Mouse (Mus musculus) MEL (cell line): Measurements from ENCODE around the gene Tuba3a. TPM values are rescaled to one million over a fixed set of nuclear protein-coding genes. Genes with fewer than 3 reads are reported as not detected.

Experiments
- DNase-seq: peaks from one replicate; pipeline ENCODE4 v3.0.0; 2011; ENCODE audit warnings: low read depth, low spot score
- H3K27ac ChIP-seq: 2 replicates; pipeline ENCODE4 v1.5.1; 2012; ENCODE audit warnings: low read depth, mild to moderate bottlenecking, control low read depth, low read length, moderate library complexity; ENCODE audit not compliant: control insufficient read depth
- H3K27me3 ChIP-seq, 2 experiments: fragments of 150-350 bp in 1 of 2; sonication (generic) in 1 of 2; 2 replicates each; pipeline ENCODE4 v1.6.1; 2012; ENCODE audit warnings: low read length in 2 of 2, mild to moderate bottlenecking in 2 of 2, improper control_type of control experiment in 1 of 2, moderate library complexity in 1 of 2; ENCODE audit not compliant: insufficient read depth in 2 of 2, control insufficient read depth in 1 of 2
- H3K36me3 ChIP-seq, 2 experiments: 2 replicates each; pipeline ENCODE4 v1.6.1; 2012 to 2014; ENCODE audit warnings: low read length in 2 of 2, improper control_type of control experiment in 1 of 2, inconsistent platforms in 1 of 2, mild to moderate bottlenecking in 1 of 2; ENCODE audit not compliant: insufficient read depth in 2 of 2, control insufficient read depth in 1 of 2
- H3K4me1 ChIP-seq, 2 experiments: fragments of 150-350 bp in 1 of 2; sonication (generic) in 1 of 2; 2 replicates each; pipeline ENCODE4 v1.6.1; 2012; ENCODE audit warnings: low read length in 2 of 2, improper control_type of control experiment in 1 of 2, mild to moderate bottlenecking in 1 of 2; ENCODE audit not compliant: insufficient read depth in 2 of 2, control insufficient read depth in 1 of 2
- H3K4me3 ChIP-seq, 2 experiments: fragments of 150-350 bp in 1 of 2; sonication (generic) in 1 of 2; 2 replicates each; pipeline ENCODE4 v1.5.1; 2012; ENCODE audit warnings: low read depth in 2 of 2, low read length in 2 of 2, mild to moderate bottlenecking in 2 of 2, moderate library complexity in 2 of 2, control low read depth in 1 of 2, improper control_type of control experiment in 1 of 2; ENCODE audit not compliant: control insufficient read depth in 1 of 2, insufficient read depth in 1 of 2
- H3K79me2 ChIP-seq: 2 replicates; pipeline ENCODE4 v1.6.1; 2012; ENCODE audit warnings: mild to moderate bottlenecking, low read length, moderate library complexity; ENCODE audit not compliant: control insufficient read depth, poor library complexity, insufficient read depth
- H3K9ac ChIP-seq: 2 replicates; pipeline ENCODE4 v1.6.1; 2012; ENCODE audit warnings: low read depth, mild to moderate bottlenecking, control low read depth, low read length, moderate library complexity; ENCODE audit not compliant: control insufficient read depth, poor library complexity, severe bottlenecking
- H3K9me3 ChIP-seq: fragments of 150-350 bp; sonication (generic); replicated peaks from 2 replicates; pipeline ENCODE4 v1.6.1; 2012; ENCODE audit warnings: mild to moderate bottlenecking, low read length, improper control_type of control experiment, moderate library complexity; ENCODE audit not compliant: insufficient read depth
- BHLHE40 ChIP-seq: IDR thresholded peaks from 2 replicates; pipeline ENCODE4 v1.6.1; 2012; ENCODE audit warnings: low read depth, mild to moderate bottlenecking, inconsistent platforms, low read length, improper control_type of control experiment, borderline replicate concordance
- CHD1 ChIP-seq: IDR thresholded peaks from 2 replicates; pipeline ENCODE4 v1.6.1; 2012; ENCODE audit warnings: low read depth, mild to moderate bottlenecking, inconsistent platforms, low read length, improper control_type of control experiment
- CTCF ChIP-seq, 3 experiments: IDR thresholded peaks in 2 of 3; conservative IDR thresholded peaks in 1 of 3; 2 replicates each; pipeline ENCODE4 v1.5.1; 2011 to 2012; ENCODE audit warnings: low read length in 3 of 3, low read depth in 2 of 3, mild to moderate bottlenecking in 2 of 3, improper control_type of control experiment in 1 of 3, inconsistent platforms in 1 of 3, mixed read lengths in 1 of 3, moderate library complexity in 1 of 3; ENCODE audit not compliant: control insufficient read depth in 1 of 3, insufficient read depth in 1 of 3, poor library complexity in 1 of 3, severe bottlenecking in 1 of 3
- ELF1 ChIP-seq: IDR thresholded peaks from 2 replicates; pipeline ENCODE4 v1.6.1; 2014; ENCODE audit warnings: low read depth, mild to moderate bottlenecking, inconsistent platforms, low read length, improper control_type of control experiment, moderate library complexity
- EP300 ChIP-seq, 2 experiments: IDR thresholded peaks; 2 replicates each; pipeline ENCODE4 v1.6.1; 2011; ENCODE audit warnings: improper control_type of control experiment in 2 of 2, low read length in 2 of 2, low read depth in 1 of 2, mild to moderate bottlenecking in 1 of 2
- ETS1 ChIP-seq: IDR thresholded peaks from 2 replicates; pipeline ENCODE4 v1.6.1; 2012; ENCODE audit warnings: low read depth, mild to moderate bottlenecking, inconsistent platforms, low read length, improper control_type of control experiment, moderate library complexity
- HCFC1 ChIP-seq: IDR thresholded peaks from 2 replicates; pipeline ENCODE4 v1.6.1; 2012; ENCODE audit warnings: low read depth, mild to moderate bottlenecking, inconsistent platforms, low read length, improper control_type of control experiment, moderate library complexity
- KAT2A ChIP-seq: conservative IDR thresholded peaks from 2 replicates; pipeline ENCODE4 v1.6.1; 2012; ENCODE audit warnings: low read depth, low read length, improper control_type of control experiment, inconsistent platforms
- MAX ChIP-seq: IDR thresholded peaks from 2 replicates; pipeline ENCODE4 v1.6.1; 2011; ENCODE audit warnings: low read length, improper control_type of control experiment
- MAZ ChIP-seq: IDR thresholded peaks from 2 replicates; pipeline ENCODE4 v1.6.1; 2012; ENCODE audit warnings: low read depth, mild to moderate bottlenecking, inconsistent platforms, low read length, improper control_type of control experiment
- MXI1 ChIP-seq: IDR thresholded peaks from 2 replicates; pipeline ENCODE4 v1.6.1; 2011; ENCODE audit warnings: mild to moderate bottlenecking, low read depth, low read length, improper control_type of control experiment
- MYC ChIP-seq: IDR thresholded peaks from 2 replicates; pipeline ENCODE4 v1.6.1; 2011; ENCODE audit warnings: low read depth, mild to moderate bottlenecking, low read length, improper control_type of control experiment, moderate library complexity
- NRF1 ChIP-seq: IDR thresholded peaks from 2 replicates; pipeline ENCODE4 v1.6.1; 2014; ENCODE audit warnings: low read depth, mild to moderate bottlenecking, inconsistent platforms, low read length, improper control_type of control experiment, moderate library complexity; ENCODE audit not compliant: poor library complexity, insufficient read depth, severe bottlenecking
- POLR2A ChIP-seq, 2 experiments: IDR thresholded peaks; 2 replicates each; pipeline ENCODE4 v1.6.1; 2011 to 2012; ENCODE audit warnings: low read length in 2 of 2, mild to moderate bottlenecking in 2 of 2, control low read depth in 1 of 2, improper control_type of control experiment in 1 of 2, low read depth in 1 of 2, moderate library complexity in 1 of 2; ENCODE audit not compliant: control insufficient read depth in 1 of 2, insufficient read depth in 1 of 2, poor library complexity in 1 of 2
- POLR2AphosphoS2 ChIP-seq: IDR thresholded peaks from 2 replicates; pipeline ENCODE4 v1.6.1; 2011; ENCODE audit warnings: low read length, improper control_type of control experiment
- RAD21 ChIP-seq: IDR thresholded peaks from 2 replicates; pipeline ENCODE4 v1.6.1; 2011; ENCODE audit warnings: mild to moderate bottlenecking, low read depth, low read length, improper control_type of control experiment
- RCOR1 ChIP-seq: IDR thresholded peaks from 2 replicates; pipeline ENCODE4 v1.6.1; 2012; ENCODE audit warnings: low read depth, mild to moderate bottlenecking, inconsistent platforms, low read length, improper control_type of control experiment
- SIN3A ChIP-seq: IDR thresholded peaks from 2 replicates; pipeline ENCODE4 v1.6.1; 2012; ENCODE audit warnings: low read length, improper control_type of control experiment, inconsistent platforms
- SMC3 ChIP-seq: IDR thresholded peaks from 2 replicates; pipeline ENCODE4 v1.6.1; 2011; ENCODE audit warnings: low read depth, low read length, improper control_type of control experiment
- TBP ChIP-seq: IDR thresholded peaks from 2 replicates; pipeline ENCODE4 v1.8.0; 2011; ENCODE audit warnings: low read depth, low read length, improper control_type of control experiment
- TCF12 ChIP-seq: IDR thresholded peaks from 2 replicates; pipeline ENCODE4 v1.6.1; 2014; ENCODE audit warnings: low read depth, mild to moderate bottlenecking, inconsistent platforms, low read length, improper control_type of control experiment, moderate library complexity
- UBTF ChIP-seq: IDR thresholded peaks from 2 replicates; pipeline ENCODE4 v1.6.1; 2012; ENCODE audit warnings: low read depth, mild to moderate bottlenecking, inconsistent platforms, low read length, improper control_type of control experiment, moderate library complexity, borderline replicate concordance; ENCODE audit not compliant: insufficient read depth
- USF1 ChIP-seq: IDR thresholded peaks from 2 replicates; pipeline ENCODE4 v1.6.1; 2014; ENCODE audit warnings: low read depth, mild to moderate bottlenecking, inconsistent platforms, low read length, improper control_type of control experiment, moderate library complexity
- ZC3H11A ChIP-seq: IDR thresholded peaks from 2 replicates; pipeline ENCODE4 v1.6.1; 2012; ENCODE audit warnings: low read depth, mild to moderate bottlenecking, inconsistent platforms, low read length, improper control_type of control experiment
- ZKSCAN1 ChIP-seq: IDR thresholded peaks from 2 replicates; pipeline ENCODE4 v1.6.1; 2012; ENCODE audit warnings: low read depth, mild to moderate bottlenecking, inconsistent platforms, low read length, improper control_type of control experiment, moderate library complexity
- ZMIZ1 ChIP-seq: IDR thresholded peaks from 2 replicates; pipeline ENCODE4 v1.6.1; 2012; ENCODE audit warnings: low read depth, mild to moderate bottlenecking, inconsistent platforms, low read length, improper control_type of control experiment, moderate library complexity
- ZNF384 ChIP-seq: IDR thresholded peaks from 2 replicates; pipeline ENCODE4 v1.6.1; 2012; ENCODE audit warnings: low read depth, mild to moderate bottlenecking, inconsistent platforms, low read length, improper control_type of control experiment
- polyA plus RNA-seq, 2 experiments: library from polyadenylated mRNA; stranded (reverse) in 1 of 2; unstranded in 1 of 2; fragments of >175 nt in 1 of 2; fragments of >200 nt in 1 of 2; gene quantifications; 2 replicates each; pipeline versions ENCODE4 v1.2.1 to v1.2.4; 2012; ENCODE audit warnings: low replicate concordance in 2 of 2, low read depth in 1 of 2; ENCODE audit not compliant: insufficient read length in 2 of 2, insufficient read depth in 1 of 2, missing spikeins in 1 of 2
- total RNA-seq: library from RNA; depleted of rRNA; stranded (reverse); fragments of 300-350 nt; gene quantifications from 2 replicates; pipeline ENCODE4 v1.2.3, GENCODE M21; 2012

The Tuba3a gene
- total and polyA plus RNA-seq, 3 experiments, result 0.06 TPM; not detected in 2

DNA sequence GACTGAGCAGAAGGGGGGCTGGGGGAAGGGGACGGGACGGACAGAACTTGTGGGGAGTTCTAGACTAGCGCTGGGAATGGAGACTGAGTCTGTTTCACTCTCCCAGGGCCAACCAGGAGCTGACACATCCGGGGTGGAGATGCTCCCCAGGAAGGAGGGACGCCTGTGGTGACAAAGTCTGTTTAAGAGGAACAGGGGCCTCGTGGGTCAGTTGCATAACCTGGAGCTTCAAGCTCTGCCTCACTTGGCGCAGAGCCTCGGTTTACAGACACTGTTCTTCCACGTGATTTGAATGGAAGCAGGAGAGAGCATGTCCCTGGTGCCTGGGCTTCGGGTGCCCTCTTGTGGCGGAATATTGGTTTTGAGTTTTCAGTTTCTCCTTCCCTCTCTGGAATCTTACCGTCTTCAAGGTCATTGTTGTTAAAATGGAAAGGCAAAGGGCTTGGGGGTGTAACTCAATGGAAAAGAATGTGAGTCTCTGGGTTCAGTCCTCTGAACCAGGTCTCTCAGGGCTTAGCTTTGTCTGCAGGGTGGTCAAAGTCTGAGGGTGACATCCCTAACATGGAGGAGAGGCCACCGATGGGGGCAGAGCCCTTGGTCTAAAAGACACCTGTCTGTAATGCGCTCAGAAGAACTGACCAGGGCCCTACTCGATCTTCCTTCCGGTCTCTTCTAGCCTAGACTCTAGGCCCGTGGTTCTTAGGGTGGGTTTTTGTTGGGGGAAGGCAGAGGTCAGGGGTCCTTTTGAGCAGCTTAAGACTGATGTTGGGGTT lies 14.2 kb downstream of the Tuba3a start:
- Histone ChIP-seq H3K9ac (peak overlapping the region; percentile 67), H3K9me3 (no peaks in the 10 kb centered on the region), H3K36me3 (peaks cover 0 to 13% of the 10 kb centered on the region in 2 experiments; a peak in 2 of 4 replicates), H3K27me3 (peaks cover 0 to 3% of the 10 kb centered on the region in 2 experiments; a peak in 2 of 4 replicates), H3K79me2 (no peaks in the 10 kb centered on the region), H3K4me3 (peak overlapping the region; percentile 38 to 46), H3K4me1 (peaks cover 0 to 10% of the 10 kb centered on the region in 2 experiments; a peak in 2 of 4 replicates), H3K27ac (peak overlapping the region; percentile 44)
- peak; percentile 98 for TF ChIP-seq MYC
- TF ChIP-seq POLR2A (IDR thresholded peaks at IDR 0.05; ENCODE audit: control insufficient read depth in 1 of 2, insufficient read depth in 1 of 2, low read depth in 1 of 2, low read length in 2 of 2, poor library complexity in 1 of 2), result peak in 1 of 2 experiments; percentile 41; a peak in 1 of 4 replicates
- peak; percentile 47 for TF ChIP-seq HCFC1
- peak; percentile 54 for TF ChIP-seq ETS1
- peak; percentile 92 for TF ChIP-seq ZC3H11A
- TF ChIP-seq BHLHE40, result peak; percentile 83
- no peak for TF ChIP-seq KAT2A
- peak; percentile 88 for TF ChIP-seq USF1
- TF ChIP-seq POLR2AphosphoS2, result no peak
- 0 out of 2 replicates have a peak, but pooled peaks have one; percentile 25 for TF ChIP-seq TCF12
- no peak for TF ChIP-seq ZNF384
- no peak for TF ChIP-seq EP300 (IDR thresholded peaks at IDR 0.05; ENCODE audit: low read depth in 1 of 2, low read length in 2 of 2)
- TF ChIP-seq UBTF, result no peak
- peak; percentile 90 for TF ChIP-seq SMC3
- TF ChIP-seq ELF1, result 0 out of 2 replicates have a peak, but pooled peaks have one; percentile 20
- no peak for TF ChIP-seq ZMIZ1
- TF ChIP-seq CTCF (IDR thresholded peaks at IDR 0.05 in 2 of 3, conservative IDR thresholded peaks at IDR 0.05 in 1 of 3; ENCODE audit: control insufficient read depth in 1 of 3, insufficient read depth in 1 of 3, low read depth in 2 of 3, low read length in 3 of 3, poor library complexity in 1 of 3, severe bottlenecking in 1 of 3), result peak; percentile 77 to 99 (median 89)
- TF ChIP-seq MAX, result peak; percentile 97
- no peak for TF ChIP-seq CHD1
- TF ChIP-seq RAD21, result peak; percentile 100
- TF ChIP-seq RCOR1, result peak; percentile 47; the same call in 1 of the 2 replicates
- TF ChIP-seq MAZ, result peak; percentile 58; the same call in 1 of the 2 replicates
- TF ChIP-seq TBP, result peak; percentile 39; the same call in 1 of the 2 replicates
- TF ChIP-seq NRF1, result 0 out of 2 replicates have a peak, but pooled peaks have one; percentile 15
- no peak for TF ChIP-seq ZKSCAN1
- peak; percentile 98 for TF ChIP-seq MXI1
- peak; percentile 97 for TF ChIP-seq SIN3A
- peak; percentile 94 for DNase-seq
